Mouse (Mus musculus) embryonic facial prominence, embryonic 14.5 days (tissue): ENCODE data around the gene Mlec. TPM values are rescaled to one million over a fixed set of nuclear protein-coding genes. Genes with fewer than 3 reads are reported as not detected.

ENCODE experiments used
- ATAC-seq: fragments of 200-750 bp; cut with Nextera tagmentation; 2 replicates; pipeline ENCODE4 v1.8.0; 2017; ENCODE audit warnings: low read depth, moderate number of reproducible peaks, moderate TSS enrichment
- DNase-seq: peaks from one replicate; pipeline ENCODE4 v3.0.0-alpha.2; 2015; ENCODE audit warnings: low spot score
- H3K27ac ChIP-seq: fragments of 300-500 bp; sonication (generic); replicated peaks from 2 replicates; pipeline ENCODE4 v1.5.1; 2014; ENCODE audit warnings: low read depth, mild to moderate bottlenecking, low read length, moderate library complexity
- H3K27me3 ChIP-seq: fragments of 300-500 bp; sonication (generic); replicated peaks from 2 replicates; pipeline ENCODE4 v1.6.1; 2014; ENCODE audit warnings: low read length; ENCODE audit not compliant: control insufficient read depth, insufficient read depth
- H3K36me3 ChIP-seq: fragments of 300-500 bp; sonication (generic); 2 replicates; pipeline ENCODE4 v1.6.1; 2014; ENCODE audit warnings: low read length, mixed read lengths; ENCODE audit not compliant: control insufficient read depth, insufficient read depth
- H3K4me1 ChIP-seq: fragments of 300-500 bp; sonication (generic); 2 replicates; pipeline ENCODE4 v1.6.1; 2014; ENCODE audit warnings: antibody characterized with exemption, low read length; ENCODE audit not compliant: control insufficient read depth, insufficient read depth
- H3K4me2 ChIP-seq: fragments of 300-500 bp; sonication (generic); 2 replicates; pipeline ENCODE4 v1.6.1; 2014; ENCODE audit warnings: low read depth, mild to moderate bottlenecking, low read length, moderate library complexity, mixed read lengths
- H3K4me3 ChIP-seq: fragments of 300-500 bp; sonication (generic); 2 replicates; pipeline ENCODE4 v1.5.1; 2014; ENCODE audit warnings: low read depth, mild to moderate bottlenecking, low read length
- H3K9ac ChIP-seq: fragments of 300-500 bp; sonication (generic); 2 replicates; pipeline ENCODE4 v1.6.1; 2014; ENCODE audit warnings: low read depth, mild to moderate bottlenecking, low read length, moderate library complexity, mixed read lengths
- H3K9me3 ChIP-seq: fragments of 300-500 bp; sonication (generic); 2 replicates; pipeline ENCODE4 v1.6.1; 2016; ENCODE audit warnings: low read length; ENCODE audit not compliant: control insufficient read depth
- WGBS: fragments of 180-500 bp; shearing (Covaris S2); extraction: QIAGEN DNeasy Blood & Tissue Kit; methylation state at CpG from one replicate; pipeline ENCODE4 v1.1.7; 2014; 5-methylcytosine and 5-hydroxymethylcytosine counted together
- polyA plus RNA-seq: library from polyadenylated mRNA; unstranded; fragments of >200 nt; fragmentation: Nextera tagmentation; extraction: Ambion mirVana; gene quantifications from 2 replicates; pipeline ENCODE4 v1.2.1, GENCODE M21; 2014

Mlec gene
- polyA plus RNA-seq, 1 experiment from 2014 or later: 69.8 TPM

GRCm38 (mm10) chr5:115129328-115129727 lies 28.7 kb downstream of the Mlec start:
- Histone ChIP-seq H3K4me2 (no peak overlapping the region), H3K27ac (no peak overlapping the region), H3K4me1 (peaks cover 13% of the 10 kb centered on the region), H3K9me3 (no peaks in the 10 kb centered on the region), H3K27me3 (no peaks in the 10 kb centered on the region), H3K4me3 (no peak overlapping the region), H3K9ac (no peak overlapping the region), H3K36me3 (peaks cover 52% of the 10 kb centered on the region)
- 82% methylated on average over 6 of the region's 6 CpGs for WGBS
- DNase-seq: no peak
- ATAC-seq: no peak

- Histone ChIP-seq H3K27ac (no peak overlapping the region), H3K4me2 (no peak overlapping the region), H3K36me3 (peaks cover 59% of the 10 kb centered on the region), H3K4me1 (no peaks in the 10 kb centered on the region), H3K27me3 (no peaks in the 10 kb centered on the region), H3K9me3 (no peaks in the 10 kb centered on the region), H3K9ac (no peak overlapping the region), H3K4me3 (no peak overlapping the region)
- ATAC-seq (no peak), DNase-seq (no peak)
- 90% methylated on average over 22 of the region's 22 CpGs for WGBS
These were observed 30.4 kb downstream of the Mlec start for GRCm38 (mm10) chr5:115127421-115128179.

- ATAC-seq: no peak
- Histone ChIP-seq H3K36me3 (peaks cover 64% of the 10 kb centered on the region), H3K4me2 (no peak overlapping the region)
These were observed 31.2 kb downstream of the Mlec start for GRCm38 (mm10) chr5:115126578-115127312.

GRCm38 (mm10) chr5:115125211-115125871 lies 32.6 kb downstream of the Mlec start:
- WGBS: 19% methylated on average over 24 of the region's 24 CpGs
- Histone ChIP-seq H3K9ac (no peak overlapping the region), H3K36me3 (peaks cover 64% of the 10 kb centered on the region), H3K4me1 (no peaks in the 10 kb centered on the region), H3K27me3 (no peaks in the 10 kb centered on the region), H3K4me3 (no peak overlapping the region), H3K9me3 (no peaks in the 10 kb centered on the region), H3K27ac (no peak overlapping the region), H3K4me2 (no peak overlapping the region)
- DNase-seq (peak; percentile 87), ATAC-seq (peak; percentile 80)

More at GRCm38 (mm10) chr5:115126578-115127312, 31.2 kb downstream of the Mlec start:
- DNase-seq: no peak
- 86% methylated on average over 23 of the region's 28 CpGs for WGBS
- Histone ChIP-seq H3K9ac (no peak overlapping the region), H3K9me3 (no peaks in the 10 kb centered on the region), H3K4me1 (no peaks in the 10 kb centered on the region), H3K27ac (no peak overlapping the region), H3K4me3 (no peak overlapping the region), H3K27me3 (no peaks in the 10 kb centered on the region)

- ATAC-seq: no peak
These were observed 33.3 kb downstream of the Mlec start for GRCm38 (mm10) chr5:115124690-115125089.

GRCm38 (mm10) chr5:115120978-115121377 lies 37.0 kb downstream of the Mlec start:
- no peaks in the 10 kb centered on the region for H3K4me1 ChIP-seq
- WGBS: 63% methylated on average over 5 of the region's 5 CpGs
- DNase-seq: no peak
- no peak overlapping the region for H3K4me3 ChIP-seq
- H3K9ac ChIP-seq: no peak overlapping the region
- peaks cover 41% of the 10 kb centered on the region for H3K36me3 ChIP-seq
- no peaks in the 10 kb centered on the region for H3K27me3 ChIP-seq
- H3K9me3 ChIP-seq: no peaks in the 10 kb centered on the region
- no peak overlapping the region for H3K27ac ChIP-seq
- no peak overlapping the region for H3K4me2 ChIP-seq
- ATAC-seq: no peak

More at GRCm38 (mm10) chr5:115124690-115125089, 33.3 kb downstream of the Mlec start:
- Histone ChIP-seq H3K4me3 (no peak overlapping the region), H3K4me2 (no peak overlapping the region), H3K9me3 (no peaks in the 10 kb centered on the region), H3K27ac (no peak overlapping the region), H3K27me3 (no peaks in the 10 kb centered on the region), H3K4me1 (no peaks in the 10 kb centered on the region), H3K9ac (no peak overlapping the region), H3K36me3 (peaks cover 61% of the 10 kb centered on the region)
- WGBS: 91% methylated on average over 6 of the region's 6 CpGs
- no peak for DNase-seq

GRCm38 (mm10) chr5:115118961-115119570 lies 38.9 kb downstream of the Mlec start, which contains the start of gene Acads:
TSS of gene Acads (minus strand) at chr5:115119346.
- Histone ChIP-seq H3K4me1 (no peaks in the 10 kb centered on the region), H3K9ac (peak within 1 kb of the TSS; percentile 76), H3K27ac (peak within 1 kb of the TSS; percentile 50; the same call in 1 of the 2 replicates), H3K4me2 (peak within 1 kb of the TSS; percentile 76), H3K9me3 (no peaks in the 10 kb centered on the region), H3K4me3 (peak within 1 kb of the TSS; percentile 62), H3K36me3 (peaks cover 35% of the 10 kb centered on the region), H3K27me3 (no peaks in the 10 kb centered on the region)
- peak; percentile 95 for ATAC-seq
- peak; percentile 83 for DNase-seq
- WGBS: 3% methylated on average over 24 of the region's 39 CpGs

GRCm38 (mm10) chr5:115117467-115117866 lies 40.5 kb downstream of the Mlec start:
- Histone ChIP-seq H3K4me2 (no peak overlapping the region), H3K9me3 (no peaks in the 10 kb centered on the region), H3K9ac (no peak overlapping the region), H3K4me3 (no peak overlapping the region), H3K27me3 (no peaks in the 10 kb centered on the region), H3K36me3 (peaks cover 38% of the 10 kb centered on the region), H3K27ac (no peak overlapping the region), H3K4me1 (no peaks in the 10 kb centered on the region)
- ATAC-seq: no peak
- WGBS: 92% methylated on average over 13 of the region's 13 CpGs
- DNase-seq: no peak
